Mouse (Mus musculus) G1E (cell line): ENCODE measurements around the gene Capn10.

Experiments
- CTCF ChIP-seq: IDR thresholded peaks from 2 replicates; pipeline ENCODE4 v1.5.1; 2012; ENCODE audit warnings: low read depth, low read length, inconsistent platforms, mixed read lengths
- POLR2AphosphoS5 ChIP-seq: IDR thresholded peaks from 2 replicates; pipeline ENCODE4 v1.6.1; 2012; ENCODE audit warnings: low read depth, low read length, inconsistent platforms; ENCODE audit not compliant: insufficient replicate concordance

DNA sequence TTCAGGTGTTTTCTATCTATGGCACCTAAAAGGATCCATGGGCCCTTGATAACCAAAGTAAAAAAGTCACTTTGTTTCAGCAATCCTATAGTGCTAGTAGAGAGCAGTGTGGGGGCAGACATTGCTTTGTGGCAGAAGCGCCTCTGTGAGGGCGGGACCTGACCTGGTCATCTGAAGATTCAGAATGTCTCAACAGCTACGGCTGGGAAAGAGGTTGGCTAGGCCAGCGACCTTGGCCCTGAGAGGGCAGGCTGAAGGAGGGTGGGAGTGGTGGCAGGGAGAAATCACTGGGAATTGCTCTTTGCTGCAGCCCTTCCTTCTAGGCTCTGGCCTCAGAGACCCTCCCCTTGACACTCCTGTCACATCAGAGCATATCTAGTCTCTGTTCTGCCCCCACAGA, 19.9 kb upstream of the Capn10 start:
- no peak for TF ChIP-seq CTCF
- TF ChIP-seq POLR2AphosphoS5 = no peak
